Mouse (Mus musculus) CH12.LX (cell line): ENCODE measurements around the gene Olfr1423. TPM values are rescaled to one million over a fixed set of nuclear protein-coding genes. Genes with fewer than 3 reads are reported as not detected.

Source experiments
- DNase-seq: peaks from one replicate; pipeline ENCODE4 v3.0.0-alpha.2; 2013; ENCODE audit errors: extremely low read depth
- H3K27ac ChIP-seq: 2 replicates; pipeline ENCODE4 v1.5.1; 2012; ENCODE audit warnings: low read depth, mild to moderate bottlenecking, control low read depth, moderate library complexity; ENCODE audit not compliant: insufficient read depth
- H3K27me3 ChIP-seq: replicated peaks from 2 replicates; pipeline ENCODE3; 2012; ENCODE audit warnings: inconsistent platforms
- H3K36me3 ChIP-seq, 2 experiments: replicated peaks in 1 of 2; 2 replicates each; pipeline versions ENCODE3 to v1.6.1; 2012; ENCODE audit warnings: inconsistent platforms in 1 of 2, low read length in 1 of 2, mild to moderate bottlenecking in 1 of 2, mixed read lengths in 1 of 2, moderate library complexity in 1 of 2; ENCODE audit not compliant: control insufficient read depth in 1 of 2, insufficient read depth in 1 of 2
- H3K4me1 ChIP-seq, 2 experiments: 2 replicates each; pipeline ENCODE4 v1.6.1; 2012; ENCODE audit warnings: inconsistent platforms in 1 of 2, moderate library complexity in 1 of 2; ENCODE audit not compliant: insufficient read depth in 2 of 2, control insufficient read depth in 1 of 2
- H3K4me2 ChIP-seq: 2 replicates; pipeline ENCODE4 v1.6.1; 2012; ENCODE audit warnings: low read depth, mild to moderate bottlenecking, control low read depth; ENCODE audit not compliant: poor library complexity, insufficient read depth, severe bottlenecking
- H3K4me3 ChIP-seq, 3 experiments: fragments of 150-350 bp in 1 of 3; sonication (generic) in 1 of 3; replicated peaks in 1 of 3; 2 replicates each; pipeline versions ENCODE3 to v1.5.1; 2011 to 2012; ENCODE audit warnings: low read depth in 2 of 3, low read length in 2 of 3, mild to moderate bottlenecking in 2 of 3, moderate library complexity in 2 of 3, control low read depth in 1 of 3, improper control_type of control experiment in 1 of 3, inconsistent platforms in 1 of 3, mixed read lengths in 1 of 3; ENCODE audit not compliant: poor library complexity in 1 of 3
- H3K79me2 ChIP-seq: replicated peaks from 2 replicates; pipeline ENCODE4 v1.6.1; 2012; ENCODE audit warnings: mild to moderate bottlenecking, moderate library complexity; ENCODE audit not compliant: control insufficient read depth, poor library complexity, insufficient read depth, severe bottlenecking; ENCODE audit errors: extremely low read depth
- H3K9ac ChIP-seq: 2 replicates; pipeline ENCODE4 v1.6.1; 2012; ENCODE audit warnings: low read depth, mild to moderate bottlenecking, control low read depth, moderate library complexity; ENCODE audit not compliant: insufficient read depth
- H3K9me3 ChIP-seq: replicated peaks from 2 replicates; pipeline ENCODE3; 2012; ENCODE audit warnings: low read length, inconsistent platforms, mixed read lengths
- BHLHE40 ChIP-seq: IDR thresholded peaks from 2 replicates; pipeline ENCODE4 v1.6.1; 2011; ENCODE audit warnings: mild to moderate bottlenecking, low read depth, low read length, improper control_type of control experiment
- CHD1 ChIP-seq: IDR thresholded peaks from 2 replicates; pipeline ENCODE4 v1.6.1; 2012; ENCODE audit warnings: low read depth, low read length, improper control_type of control experiment, inconsistent platforms
- CHD2 ChIP-seq: IDR thresholded peaks from 2 replicates; pipeline ENCODE4 v1.6.1; 2011; ENCODE audit warnings: low read length, improper control_type of control experiment
- CTCF ChIP-seq, 2 experiments: IDR thresholded peaks in 1 of 2; conservative IDR thresholded peaks in 1 of 2; 2 replicates each; pipeline ENCODE4 v1.5.1; 2011 to 2012; ENCODE audit warnings: low read depth in 2 of 2, low read length in 2 of 2, improper control_type of control experiment in 1 of 2, inconsistent platforms in 1 of 2, mild to moderate bottlenecking in 1 of 2, moderate library complexity in 1 of 2
- E2F4 ChIP-seq: IDR thresholded peaks from 2 replicates; pipeline ENCODE4 v1.6.1; 2011; ENCODE audit warnings: low read depth, low read length, improper control_type of control experiment; ENCODE audit not compliant: insufficient replicate concordance
- ELF1 ChIP-seq: IDR thresholded peaks from 2 replicates; pipeline ENCODE4 v1.6.1; 2014; ENCODE audit warnings: low read depth, mild to moderate bottlenecking, inconsistent platforms, low read length, improper control_type of control experiment
- EP300 ChIP-seq: IDR thresholded peaks from 2 replicates; pipeline ENCODE4 v1.6.1; 2011; ENCODE audit warnings: low read length, improper control_type of control experiment
- HCFC1 ChIP-seq: IDR thresholded peaks from 2 replicates; pipeline ENCODE4 v1.6.1; 2012; ENCODE audit warnings: low read depth, mild to moderate bottlenecking, inconsistent platforms, low read length, improper control_type of control experiment
- JUN ChIP-seq: IDR thresholded peaks from 2 replicates; pipeline ENCODE4 v1.6.1; 2011; ENCODE audit warnings: low read depth, mild to moderate bottlenecking, low read length, improper control_type of control experiment, moderate library complexity; ENCODE audit not compliant: insufficient read depth
- KAT2A ChIP-seq: IDR thresholded peaks from 2 replicates; pipeline ENCODE4 v1.6.1; 2012; ENCODE audit warnings: low read length, improper control_type of control experiment, inconsistent platforms; ENCODE audit not compliant: insufficient replicate concordance
- MAFK ChIP-seq: IDR thresholded peaks from 2 replicates; pipeline ENCODE4 v1.6.1; 2011; ENCODE audit warnings: low read length, improper control_type of control experiment; ENCODE audit not compliant: insufficient replicate concordance
- MAX ChIP-seq: IDR thresholded peaks from 2 replicates; pipeline ENCODE4 v1.6.1; 2011; ENCODE audit warnings: low read length, improper control_type of control experiment
- MAZ ChIP-seq: IDR thresholded peaks from 2 replicates; pipeline ENCODE4 v1.6.1; 2012; ENCODE audit warnings: low read depth, mild to moderate bottlenecking, inconsistent platforms, low read length, improper control_type of control experiment, moderate library complexity
- MXI1 ChIP-seq: IDR thresholded peaks from 2 replicates; pipeline ENCODE4 v1.6.1; 2011; ENCODE audit warnings: mild to moderate bottlenecking, low read depth, low read length, improper control_type of control experiment
- MYC ChIP-seq: IDR thresholded peaks from 2 replicates; pipeline ENCODE4 v1.6.1; 2011; ENCODE audit warnings: low read depth, mild to moderate bottlenecking, improper control_type of control experiment, low read length
- NELFE ChIP-seq: IDR thresholded peaks from 2 replicates; pipeline ENCODE4 v1.6.1; 2011; ENCODE audit warnings: low read depth, low read length, improper control_type of control experiment
- NRF1 ChIP-seq: IDR thresholded peaks from 2 replicates; pipeline ENCODE4 v1.6.1; 2014; ENCODE audit warnings: low read depth, mild to moderate bottlenecking, inconsistent platforms, low read length, improper control_type of control experiment, moderate library complexity
- PAX5 ChIP-seq: IDR thresholded peaks from 2 replicates; pipeline ENCODE4 v1.6.1; 2012; ENCODE audit warnings: low read length, inconsistent platforms, mixed read lengths
- POLR2AphosphoS2 ChIP-seq: IDR thresholded peaks from 2 replicates; pipeline ENCODE4 v1.6.1; 2011; ENCODE audit warnings: low read depth, low read length, improper control_type of control experiment
- RAD21 ChIP-seq: IDR thresholded peaks from 2 replicates; pipeline ENCODE4 v1.6.1; 2011; ENCODE audit warnings: low read depth, mild to moderate bottlenecking, low read length, improper control_type of control experiment, moderate library complexity
- RCOR1 ChIP-seq: conservative IDR thresholded peaks from 2 replicates; pipeline ENCODE4 v1.6.1; 2012; ENCODE audit warnings: low read depth, mild to moderate bottlenecking, inconsistent platforms, low read length, improper control_type of control experiment
- SIN3A ChIP-seq: IDR thresholded peaks from 2 replicates; pipeline ENCODE4 v1.6.1; 2012; ENCODE audit warnings: low read length, improper control_type of control experiment, inconsistent platforms
- SMC3 ChIP-seq: IDR thresholded peaks from 2 replicates; pipeline ENCODE4 v1.6.1; 2011; ENCODE audit warnings: low read depth, low read length, improper control_type of control experiment
- TBP ChIP-seq: conservative IDR thresholded peaks from 2 replicates; pipeline ENCODE4 v1.6.1; 2011; ENCODE audit warnings: low read depth, low read length, improper control_type of control experiment
- UBTF ChIP-seq: IDR thresholded peaks from 2 replicates; pipeline ENCODE4 v1.6.1; 2012; ENCODE audit warnings: low read depth, mild to moderate bottlenecking, inconsistent platforms, low read length, improper control_type of control experiment, moderate library complexity
- USF1 ChIP-seq: IDR thresholded peaks from 2 replicates; pipeline ENCODE4 v1.6.1; 2014; ENCODE audit warnings: low read depth, mild to moderate bottlenecking, inconsistent platforms, low read length, improper control_type of control experiment
- USF2 ChIP-seq: conservative IDR thresholded peaks from 2 replicates; pipeline ENCODE4 v1.6.1; 2011; ENCODE audit warnings: low read depth, low read length, improper control_type of control experiment
- ZC3H11A ChIP-seq: IDR thresholded peaks from 2 replicates; pipeline ENCODE4 v1.6.1; 2012; ENCODE audit warnings: low read depth, mild to moderate bottlenecking, inconsistent platforms, low read length, improper control_type of control experiment
- ZMIZ1 ChIP-seq: IDR thresholded peaks from 2 replicates; pipeline ENCODE4 v1.6.1; 2012; ENCODE audit warnings: low read depth, mild to moderate bottlenecking, inconsistent platforms, low read length, improper control_type of control experiment
- ZNF384 ChIP-seq: IDR thresholded peaks from 2 replicates; pipeline ENCODE4 v1.6.1; 2012; ENCODE audit warnings: low read depth, low read length, improper control_type of control experiment, inconsistent platforms
- dilution Hi-C: fragments of 300-500 bp; cut with MboI; formaldehyde crosslinking; loops from 2 replicates; pipeline ENCODE4 v1.14.3; 2020; ENCODE audit warnings: low sequenced_read_pairs; ENCODE audit not compliant: extremely low pct_unique_long_range_greater_than_20kb, extremely low pct_ligation_motif_present
- in situ Hi-C: fragments of 300-500 bp; cut with MboI; formaldehyde crosslinking; loops from 3 replicates; pipeline ENCODE4 v1.14.3; 2019; ENCODE audit warnings: low sequenced_read_pairs, low pct_ligation_motif_present, low pct_unique_long_range_greater_than_20kb, mixed read lengths
- polyA plus RNA-seq: library from polyadenylated mRNA; unstranded; fragments of >175 nt; gene quantifications from 2 replicates; pipeline ENCODE4 v1.2.1, GENCODE M21; 2012; ENCODE audit warnings: low read depth; ENCODE audit not compliant: insufficient read length
- total RNA-seq, 2 experiments: library from RNA; depleted of rRNA; stranded (reverse); fragments of 300-350 nt in 1 of 2; fragments of >200 nt in 1 of 2; gene quantifications; 2 replicates each; pipeline ENCODE4 v1.2.3; 2012 to 2014

Gene Olfr1423
- total and polyA plus RNA-seq, 3 experiments, result 0.07 TPM; not detected in 2

GRCm38 (mm10) chr19:12025333-12025732 lies 15.8 kb downstream of the Olfr1423 start:
- no peak overlapping the region for H3K9ac ChIP-seq
- TF ChIP-seq MAZ, result no peak
- no peak for TF ChIP-seq MAX
- TF ChIP-seq RAD21, result no peak
- no peak for TF ChIP-seq HCFC1
- no peak for TF ChIP-seq CTCF (conservative IDR thresholded peaks at IDR 0.05 in 1 of 2, IDR thresholded peaks at IDR 0.05 in 1 of 2; ENCODE audit: low read depth in 2 of 2, low read length in 2 of 2)
- no peak for TF ChIP-seq MAFK
- TF ChIP-seq JUN, result no peak
- TF ChIP-seq USF2, result no peak
- no peak for TF ChIP-seq NRF1
- TF ChIP-seq MXI1, result no peak
- no peak for TF ChIP-seq BHLHE40
- no peak for TF ChIP-seq USF1
- TF ChIP-seq ZMIZ1, result no peak
- no peak for TF ChIP-seq E2F4
- TF ChIP-seq ELF1, result no peak
- TF ChIP-seq CHD1, result no peak
- TF ChIP-seq PAX5, result no peak
- TF ChIP-seq, all 38 proteins: peak for 0
- H3K9me3 ChIP-seq, result no peaks in the 10 kb centered on the region
- DNase-seq, result no peak
- no peak overlapping the region for H3K27ac ChIP-seq
- no peaks in the 10 kb centered on the region for H3K4me1 ChIP-seq
- H3K79me2 ChIP-seq, result no peaks in the 10 kb centered on the region
- H3K27me3 ChIP-seq, result no peaks in the 10 kb centered on the region
- H3K4me3 ChIP-seq, result no peak overlapping the region
- no peaks in the 10 kb centered on the region for H3K36me3 ChIP-seq
- no peak overlapping the region for H3K4me2 ChIP-seq
- in situ Hi-C loops, result no loop called here
- dilution Hi-C loops, result no loop called here

- Histone ChIP-seq H3K27ac (no peak overlapping the region), H3K36me3 (no peaks in the 10 kb centered on the region), H3K27me3 (no peaks in the 10 kb centered on the region)
- no peak for TF ChIP-seq JUN
- TF ChIP-seq CTCF (conservative IDR thresholded peaks at IDR 0.05 in 1 of 2, IDR thresholded peaks at IDR 0.05 in 1 of 2; ENCODE audit: low read depth in 2 of 2, low read length in 2 of 2), result no peak
- TF ChIP-seq EP300, result no peak
- no peak for TF ChIP-seq RCOR1
- TF ChIP-seq UBTF, result no peak
- no peak for TF ChIP-seq ELF1
- TF ChIP-seq CHD1, result no peak
- no peak for TF ChIP-seq NRF1
- no peak for TF ChIP-seq ZNF384
- TF ChIP-seq KAT2A, result no peak
- TF ChIP-seq CHD2, result no peak
- TF ChIP-seq SMC3, result no peak
- no peak for TF ChIP-seq SIN3A
- no peak for TF ChIP-seq NELFE
- TF ChIP-seq ZC3H11A, result no peak
- TF ChIP-seq POLR2AphosphoS2, result no peak
- no peak for TF ChIP-seq TBP
- TF ChIP-seq MYC, result no peak
- TF ChIP-seq, all 38 proteins: peak for 0
- H3K4me2 ChIP-seq, result no peak overlapping the region
- H3K4me1 ChIP-seq, result peaks cover 0 to under 1% of the 10 kb centered on the region in 2 experiments; a peak in 1 of 4 replicates
- no peak for DNase-seq
- no peak overlapping the region for H3K9ac ChIP-seq
- H3K4me3 ChIP-seq, result no peak overlapping the region
- H3K9me3 ChIP-seq, result no peaks in the 10 kb centered on the region
- in situ Hi-C loops (loop anchor here (25.0 kb wide), 1 partner anchor 463 kb away; no protein-coding TSS in a partner anchor), dilution Hi-C loops (no loop called here)
- H3K79me2 ChIP-seq, result no peaks in the 10 kb centered on the region
Measured at GRCm38 (mm10) chr19:12024149-12024548, 17.0 kb downstream of the Olfr1423 start.
